Mouse (Mus musculus) testis, postnatal 14 days (tissue): Measurements from ENCODE around the gene Lmx1b.

Source experiments
- DNase-seq: peaks from one replicate; pipeline ENCODE4 v3.0.0; 2021; ENCODE audit warnings: low spot score

Gene Lmx1b

DNA sequence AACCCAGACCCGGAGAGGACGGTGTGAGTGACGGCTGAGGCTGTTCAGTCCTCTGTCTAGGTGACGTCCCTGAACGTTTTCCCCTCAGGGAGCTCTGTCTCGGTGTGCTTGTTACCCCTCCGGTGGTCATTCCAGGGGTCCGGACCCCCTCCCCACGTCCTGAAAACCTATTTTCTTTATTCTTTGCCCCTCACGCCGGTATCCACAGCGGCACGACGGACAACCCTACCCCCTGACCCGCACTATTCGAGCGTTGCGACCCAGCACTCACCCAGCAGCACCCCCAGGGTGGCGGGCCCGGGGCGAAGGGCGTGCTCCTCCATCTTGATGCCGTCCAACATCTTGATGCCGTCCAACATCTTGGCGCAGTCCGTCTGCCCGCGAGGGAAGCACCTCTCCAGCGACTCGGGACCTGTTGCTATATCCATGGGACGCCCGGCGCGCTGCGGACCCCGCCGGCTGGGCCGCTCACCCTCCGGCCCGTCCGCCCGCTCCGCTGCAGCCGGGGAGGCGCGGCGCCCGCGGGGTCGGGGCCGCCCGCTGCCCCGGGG, at the start of gene Lmx1b:
TSS of gene Lmx1b (minus strand) at position 341 of the 551 bp plus-strand sequence.
- DNase-seq: no peak

DNA sequence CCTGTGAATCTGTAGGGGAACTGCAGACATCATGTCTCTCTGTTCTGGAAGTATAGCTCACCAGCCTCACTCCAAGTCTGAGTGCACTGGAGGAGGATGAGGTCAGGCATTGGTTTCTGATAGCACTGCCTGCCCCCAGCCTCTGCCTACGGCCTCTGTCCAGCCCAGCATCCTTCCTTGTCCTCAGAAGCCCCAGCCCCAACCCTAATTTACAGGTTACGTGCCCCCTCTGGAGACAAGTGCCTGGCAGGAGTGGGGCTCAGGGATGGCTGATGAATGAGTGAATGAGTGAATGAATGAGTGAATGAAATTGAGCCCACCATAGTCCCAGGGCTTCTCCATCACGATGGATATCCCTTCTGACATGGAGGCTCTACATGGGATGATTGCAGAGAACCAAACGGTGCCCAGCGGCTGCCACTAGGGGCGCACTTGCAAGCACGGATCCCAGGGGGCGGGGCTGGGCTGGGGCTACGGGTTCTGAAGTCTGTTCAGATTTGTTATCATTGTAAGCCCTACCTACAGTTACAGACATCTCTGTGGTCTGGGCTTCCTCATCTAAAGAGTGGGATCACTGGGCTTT, 49.7 kb upstream of the Lmx1b start:
- peak; percentile 45 for DNase-seq

- DNase-seq: no peak
Measured at GRCm38 (mm10) chr2:33689155-33689879, 49.0 kb upstream of the Lmx1b start.

GRCm38 (mm10) chr2:33683594-33683993, 43.3 kb upstream of the Lmx1b start:
- no peak for DNase-seq

DNA sequence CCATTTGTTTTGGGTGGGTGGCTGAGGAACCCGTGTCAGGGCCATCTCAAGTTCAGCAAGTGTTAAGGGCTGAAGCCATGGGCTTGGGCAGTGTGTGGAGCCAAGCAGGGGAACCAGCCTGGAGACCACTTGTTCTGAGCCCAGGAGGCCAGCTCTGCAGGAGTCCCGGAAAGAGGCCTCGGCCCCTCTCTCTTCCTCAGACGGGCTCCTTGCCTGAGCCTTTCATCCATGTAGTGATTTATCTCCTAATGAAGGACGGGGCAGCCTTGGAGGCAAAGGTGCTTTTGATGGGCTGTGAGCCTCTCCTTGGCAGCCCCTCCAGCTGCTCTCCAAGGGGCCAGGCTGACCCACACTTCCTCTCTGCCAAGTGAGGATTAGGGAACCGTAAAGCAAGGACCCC, 42.8 kb upstream of the Lmx1b start:
- no peak for DNase-seq

- DNase-seq: peak; percentile 33
Measured at GRCm38 (mm10) chr2:33682219-33682618, 41.9 kb upstream of the Lmx1b start.

- no peak for DNase-seq
Measured at GRCm38 (mm10) chr2:33678950-33679654, 38.8 kb upstream of the Lmx1b start.

DNA sequence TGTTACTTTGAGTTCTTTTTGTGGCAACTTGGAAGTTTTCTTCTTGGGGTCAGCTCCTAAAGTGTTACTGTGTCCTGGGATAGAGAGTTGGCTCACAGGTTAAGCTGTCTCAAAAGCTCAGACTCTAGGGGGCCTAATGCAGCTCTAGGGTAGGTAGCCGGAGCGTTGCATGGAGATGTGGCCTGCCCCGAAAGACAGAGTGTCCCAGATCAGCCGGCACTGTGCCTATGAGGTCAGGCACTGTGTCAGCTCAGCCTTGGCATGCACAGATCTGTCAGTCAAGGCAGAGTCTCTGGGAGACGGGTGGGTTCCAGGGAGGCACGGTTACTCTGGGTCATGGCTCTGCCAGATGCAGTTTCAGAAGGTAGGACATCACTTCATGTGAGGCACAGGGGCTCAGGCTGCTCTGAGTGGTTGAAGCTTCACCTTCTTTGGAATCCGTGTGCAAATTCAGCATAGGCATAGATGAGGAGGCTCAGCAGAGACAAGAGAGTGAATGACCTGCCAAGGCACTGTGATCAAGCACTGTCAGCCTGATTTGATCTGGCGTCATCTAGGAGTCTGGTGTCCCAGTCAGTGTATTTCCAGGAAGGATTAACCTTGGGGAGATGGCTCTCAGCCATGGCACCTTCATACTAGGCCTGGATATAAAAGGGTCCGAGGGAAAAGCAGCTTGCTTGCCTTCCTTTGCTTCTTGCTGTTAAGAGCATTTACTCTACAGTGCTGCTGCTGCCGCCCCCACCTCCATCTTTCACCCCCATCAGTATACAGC, 32.6 kb upstream of the Lmx1b start:
- no peak for DNase-seq

- no peak for DNase-seq
Measured at GRCm38 (mm10) chr2:33668741-33669140, 28.4 kb upstream of the Lmx1b start.

DNA sequence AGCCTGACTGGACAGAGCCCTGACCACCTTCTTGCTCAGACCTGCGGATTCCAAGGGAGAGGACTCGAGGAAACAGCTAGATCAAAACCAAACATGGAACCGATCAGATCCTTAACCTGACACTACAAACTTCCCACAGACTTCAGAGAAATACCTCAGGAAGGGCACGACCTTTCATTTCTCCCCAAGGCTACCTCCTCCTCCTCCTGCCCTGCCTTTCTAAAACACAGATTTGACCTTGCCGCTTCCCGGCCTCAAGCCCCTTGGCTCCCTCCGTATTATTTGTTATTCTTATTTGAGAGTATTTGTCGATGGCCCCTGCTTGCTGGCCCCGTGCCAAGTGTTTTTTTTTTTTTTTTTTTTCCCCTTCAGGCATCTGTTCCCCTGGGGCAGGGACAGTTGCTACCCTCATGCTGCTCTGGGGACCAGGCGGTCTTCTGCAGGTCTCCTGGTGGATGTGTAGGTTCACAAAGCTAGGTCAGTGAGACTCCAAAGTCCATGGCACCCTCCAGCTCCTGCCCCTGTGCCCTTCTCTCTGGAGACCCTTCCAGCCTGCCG, 26.2 kb upstream of the Lmx1b start:
- DNase-seq: no peak

GRCm38 (mm10) chr2:33665363-33666058, 25.2 kb upstream of the Lmx1b start:
- DNase-seq: no peak

GRCm38 (mm10) chr2:33664661-33665060, 24.4 kb upstream of the Lmx1b start:
- DNase-seq: no peak

DNA sequence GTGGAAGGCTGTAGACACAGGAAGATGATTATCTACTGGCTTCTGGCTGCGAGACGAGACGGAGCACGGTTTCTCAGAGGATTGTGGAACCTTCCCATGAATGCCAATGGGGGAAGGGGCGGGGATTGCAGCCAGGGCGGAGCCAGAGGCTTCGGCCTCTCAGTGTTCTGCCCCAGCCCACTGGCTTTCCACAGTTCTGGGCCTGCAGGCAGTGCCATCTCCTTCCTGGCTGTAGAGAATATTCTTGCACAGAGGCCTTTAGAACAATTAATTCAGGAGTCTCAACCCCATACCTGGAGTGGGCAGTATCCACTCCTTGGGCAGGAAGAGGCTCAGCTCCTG, 18.9 kb upstream of the Lmx1b start:
- no peak for DNase-seq

DNA sequence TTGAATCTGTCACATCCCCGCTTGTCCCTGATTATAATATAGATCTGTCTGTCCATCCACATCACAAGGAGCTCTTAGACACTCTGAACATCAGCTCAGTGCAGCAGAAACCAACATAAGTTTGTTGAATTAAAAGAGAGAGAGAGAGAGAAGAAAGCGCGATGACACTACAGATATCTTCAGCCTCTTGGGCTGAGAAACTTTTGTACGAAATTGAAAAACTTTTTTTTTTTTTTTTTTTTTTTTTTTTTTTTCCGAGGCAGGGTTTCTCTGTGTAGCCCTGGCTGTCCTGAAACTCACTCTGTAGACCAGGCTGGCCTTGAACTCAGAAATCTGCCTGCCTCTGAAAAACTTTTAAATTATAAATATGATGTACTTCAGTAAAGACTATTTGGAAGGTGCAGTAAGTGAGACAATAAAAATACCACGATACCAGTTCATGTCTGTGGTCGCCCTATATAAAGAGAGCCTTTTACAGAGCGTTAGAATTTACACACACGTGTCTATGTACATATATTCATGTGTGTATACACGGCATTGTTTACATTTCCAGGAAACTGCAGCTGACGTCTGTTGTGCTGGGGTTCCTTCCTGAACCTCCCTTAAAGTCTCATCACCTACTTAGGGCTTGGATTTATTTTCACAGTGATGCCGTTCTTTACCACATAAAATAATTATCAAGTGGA, 18.4 kb upstream of the Lmx1b start:
- no peak for DNase-seq

GRCm38 (mm10) chr2:33652517-33653198, 12.3 kb upstream of the Lmx1b start:
- DNase-seq: no peak

- no peak for DNase-seq
Measured at GRCm38 (mm10) chr2:33649371-33649770, 9.1 kb upstream of the Lmx1b start.

- DNase-seq: no peak
Measured at GRCm38 (mm10) chr2:33648894-33649293, 8.6 kb upstream of the Lmx1b start.

GRCm38 (mm10) chr2:33646283-33646550, 5.9 kb upstream of the Lmx1b start:
- DNase-seq: no peak

GRCm38 (mm10) chr2:33645538-33646282, 5.4 kb upstream of the Lmx1b start:
- no peak for DNase-seq
